Mouse (Mus musculus) kidney, postnatal 36 days (tissue): ENCODE measurements at regions not wholly inside any gene's neighbourhood (a gene's known extent, or its start where the extent isn't known, plus 50 kb on each side); places are given as distances from the start of the nearest gene placed in this dataset.

Experiments
- DNase-seq, 2 experiments: peaks; one replicate each; pipeline ENCODE4 v3.0.0; 2021 to 2022; ENCODE audit warnings: mixed read lengths in 2 of 2

GRCm38 (mm10) chr13:79453227-79453626, 1253.7 kb upstream of the Nr2f1 start:
- DNase-seq = no peak

GRCm38 (mm10) chr13:79443113-79443512, 1243.6 kb upstream of the Nr2f1 start:
- DNase-seq = no peak

- no peak for DNase-seq
Observed at GRCm38 (mm10) chr13:79442701-79443100, 1243.1 kb upstream of the Nr2f1 start.

- no peak for DNase-seq
Observed at GRCm38 (mm10) chr13:79431465-79431864, 1231.9 kb upstream of the Nr2f1 start.

- DNase-seq = no peak
Observed at GRCm38 (mm10) chr13:79430987-79431386, 1231.4 kb upstream of the Nr2f1 start.

- DNase-seq = no peak
Observed at GRCm38 (mm10) chr13:79430562-79430961, 1231.0 kb upstream of the Nr2f1 start.

GRCm38 (mm10) chr13:79417841-79418240, 1218.3 kb upstream of the Nr2f1 start:
- DNase-seq = no peak

GRCm38 (mm10) chr13:79400082-79400481, 1200.5 kb upstream of the Nr2f1 start:
- DNase-seq = no peak

- DNase-seq = no peak
Observed at GRCm38 (mm10) chr13:79393938-79394337, 1194.4 kb upstream of the Nr2f1 start.

GRCm38 (mm10) chr13:79387928-79388327, 1188.4 kb upstream of the Nr2f1 start:
- DNase-seq = no peak

- no peak for DNase-seq
Observed at GRCm38 (mm10) chr13:79341494-79341893, 1141.9 kb upstream of the Nr2f1 start.

GRCm38 (mm10) chr13:79340459-79340858, 1140.9 kb upstream of the Nr2f1 start:
- no peak for DNase-seq

- DNase-seq = no peak
Observed at GRCm38 (mm10) chr13:79339793-79340192, 1140.2 kb upstream of the Nr2f1 start.

GRCm38 (mm10) chr13:79320146-79320545, 1120.6 kb upstream of the Nr2f1 start:
- no peak for DNase-seq

GRCm38 (mm10) chr13:79309584-79310110, 1110.1 kb upstream of the Nr2f1 start:
- DNase-seq = no peak

- DNase-seq = no peak
Observed at GRCm38 (mm10) chr13:79297225-79297710, 1097.7 kb upstream of the Nr2f1 start.

- DNase-seq = no peak
Observed at GRCm38 (mm10) chr13:79288022-79288421, 1088.5 kb upstream of the Nr2f1 start.

GRCm38 (mm10) chr13:79286181-79286580, 1086.6 kb upstream of the Nr2f1 start:
- no peak for DNase-seq

GRCm38 (mm10) chr13:79285478-79285877, 1085.9 kb upstream of the Nr2f1 start:
- DNase-seq = peak; percentile 9 to 11

GRCm38 (mm10) chr13:79277714-79278113, 1078.2 kb upstream of the Nr2f1 start:
- no peak for DNase-seq

GRCm38 (mm10) chr13:79277313-79277712, 1077.8 kb upstream of the Nr2f1 start:
- DNase-seq = no peak

GRCm38 (mm10) chr13:79255362-79255761, 1055.8 kb upstream of the Nr2f1 start:
- DNase-seq = no peak

- DNase-seq = no peak
Observed at GRCm38 (mm10) chr13:79252385-79252784, 1052.8 kb upstream of the Nr2f1 start.

GRCm38 (mm10) chr13:79251269-79251668, 1051.7 kb upstream of the Nr2f1 start:
- DNase-seq = no peak
